Mouse (Mus musculus): ENCODE results near the gene Dbi.

The Dbi gene

DNA sequence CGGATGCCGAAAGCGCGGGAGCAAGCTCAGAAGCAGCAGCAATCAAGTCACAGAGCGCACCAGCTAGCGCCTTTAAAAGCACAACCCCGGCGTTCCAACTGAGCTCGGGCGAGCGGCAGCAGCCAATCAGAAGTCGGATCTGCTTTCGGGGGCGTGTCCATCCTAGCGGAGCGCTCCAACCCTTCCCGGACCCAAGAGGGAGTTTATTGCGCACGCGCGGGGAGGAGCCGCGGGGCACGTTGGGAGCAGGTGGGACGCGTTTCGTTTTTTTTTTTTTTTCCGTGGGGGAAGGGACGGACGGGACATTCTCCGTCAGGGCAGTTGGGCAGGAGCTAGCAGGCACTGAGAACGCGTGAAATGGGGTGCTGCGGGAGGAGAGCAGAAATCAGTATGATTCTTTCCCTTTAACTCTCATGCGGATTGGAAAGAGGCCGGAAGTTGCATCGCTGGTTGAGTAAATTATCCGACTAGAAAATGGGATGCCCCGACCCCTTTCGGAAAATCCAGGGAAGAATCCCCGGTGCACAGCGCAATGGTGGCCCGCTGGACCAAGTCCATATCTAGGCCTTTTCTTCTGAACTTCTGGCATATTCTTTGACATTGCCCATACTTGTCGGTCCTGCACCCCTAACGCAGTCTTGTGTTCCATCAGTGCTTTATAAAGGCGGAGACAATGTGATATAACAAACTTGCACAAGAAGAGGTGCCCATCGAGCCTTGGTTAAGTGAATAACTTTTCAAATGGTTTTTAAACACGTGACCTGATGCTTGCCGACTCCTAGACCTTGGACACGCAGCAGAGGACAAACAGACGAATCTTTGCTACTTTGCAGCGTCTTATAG is at the start of gene Dbi, which contains the start of gene 3110009E18Rik:
Gene Dbi, minus strand, starts transcription at position 110 of the 843 bp plus-strand sequence.
Gene 3110009E18Rik, plus strand, starts transcription at position 219 of the 843 bp plus-strand sequence.
- peak; percentile 95 for DNase-seq (ENCODE audit: low spot score)

DNA sequence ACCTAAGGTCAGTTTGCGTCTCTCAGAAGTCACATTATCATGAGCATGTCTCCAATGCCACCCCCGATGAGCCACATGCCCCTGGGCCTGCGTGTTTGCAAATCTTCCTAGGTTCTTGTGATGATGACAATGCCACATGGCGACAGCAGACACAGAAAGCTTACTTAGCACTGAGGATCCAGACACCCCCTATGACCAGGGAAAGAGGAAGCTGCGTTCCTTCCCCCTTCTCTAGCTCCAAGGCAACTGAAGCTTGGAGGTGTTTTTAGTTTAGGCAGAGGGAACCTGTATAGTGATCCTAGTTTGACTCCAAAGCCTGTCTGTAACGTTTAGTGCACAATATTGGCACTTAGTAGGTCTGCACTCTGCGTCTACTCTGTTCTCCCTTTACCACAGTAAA is 49.4 kb upstream of the Dbi start:
- no peak for DNase-seq (ENCODE audit: low spot score)

DNA sequence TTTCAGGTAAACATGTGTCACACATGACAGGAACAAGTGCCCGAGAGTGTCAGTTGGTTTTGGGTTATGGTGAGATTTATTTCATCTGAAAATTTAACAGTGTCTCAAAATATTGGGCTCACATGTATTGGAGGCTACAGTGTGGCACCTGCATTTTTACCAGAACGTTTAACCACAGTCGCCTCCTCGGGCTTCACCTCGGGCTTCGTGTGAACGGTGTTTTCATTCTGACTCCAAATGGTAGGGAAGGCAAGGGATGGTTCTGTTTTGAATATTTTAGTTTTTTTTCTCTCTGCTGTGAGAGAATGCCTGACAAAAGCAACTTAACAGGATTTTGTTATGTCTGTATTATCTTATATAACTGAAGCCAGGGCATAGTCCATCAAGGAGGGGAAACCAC is 47.8 kb upstream of the Dbi start:
- no peak for DNase-seq (ENCODE audit: low spot score)

DNA sequence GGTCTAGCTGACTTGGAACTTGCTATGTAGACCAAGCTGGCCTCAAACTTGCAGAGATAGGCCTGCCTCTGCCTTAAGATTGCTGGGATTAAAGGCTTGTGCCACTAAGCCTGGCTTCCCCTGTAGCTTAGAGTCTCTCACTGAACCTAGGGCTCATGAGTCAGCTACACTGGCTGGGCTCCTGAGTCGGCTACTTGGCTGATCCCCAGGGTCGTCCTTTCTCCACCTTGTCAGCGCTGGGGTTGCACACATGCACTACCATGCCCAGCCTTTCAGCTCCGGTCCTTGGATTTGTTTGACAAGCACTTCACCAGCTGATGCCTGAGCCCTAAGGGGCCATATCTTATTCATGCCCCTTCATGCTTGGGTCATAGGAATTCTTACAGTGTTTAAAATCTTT is 47.1 kb upstream of the Dbi start:
- DNase-seq (ENCODE audit: low spot score), result no peak

DNA sequence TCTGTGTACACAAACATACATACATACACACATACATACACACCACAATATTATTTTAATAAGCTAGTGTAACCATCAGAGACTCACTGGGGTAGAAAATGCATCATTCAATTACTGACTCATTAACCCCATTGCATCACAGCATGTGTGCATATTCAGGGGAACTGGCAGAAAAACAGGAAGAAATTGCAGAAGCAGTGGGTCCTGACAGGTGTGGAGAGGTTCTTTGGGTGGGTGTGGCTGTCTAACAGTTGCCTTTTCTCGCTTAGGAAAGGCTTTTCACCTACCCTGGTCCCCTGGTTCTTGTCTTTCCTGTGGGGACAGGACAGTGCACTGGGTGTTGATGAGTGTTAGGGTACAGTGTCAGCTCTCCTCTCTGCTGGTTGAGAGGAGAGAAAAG is 41.7 kb upstream of the Dbi start:
- no peak for DNase-seq (ENCODE audit: low spot score)

DNA sequence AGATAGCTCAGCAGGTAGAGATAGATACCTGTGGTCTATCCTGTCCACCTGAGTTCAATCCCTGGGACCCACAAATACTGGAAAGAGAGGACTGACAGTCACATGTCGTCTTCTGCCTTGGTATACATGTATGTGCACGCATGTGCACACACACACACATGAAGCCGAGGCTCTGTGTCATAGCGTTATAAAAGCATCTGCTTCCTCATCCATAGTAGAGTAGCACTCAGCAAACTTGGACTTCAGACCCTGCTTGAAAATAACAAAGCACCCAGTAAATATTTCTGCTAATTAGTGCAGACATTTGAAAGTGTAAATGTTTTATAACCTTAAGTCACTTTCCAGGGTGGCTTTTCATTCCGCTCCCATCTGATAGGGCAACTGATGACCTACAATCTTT is 40.6 kb upstream of the Dbi start:
- DNase-seq (ENCODE audit: low spot score), result no peak

DNA sequence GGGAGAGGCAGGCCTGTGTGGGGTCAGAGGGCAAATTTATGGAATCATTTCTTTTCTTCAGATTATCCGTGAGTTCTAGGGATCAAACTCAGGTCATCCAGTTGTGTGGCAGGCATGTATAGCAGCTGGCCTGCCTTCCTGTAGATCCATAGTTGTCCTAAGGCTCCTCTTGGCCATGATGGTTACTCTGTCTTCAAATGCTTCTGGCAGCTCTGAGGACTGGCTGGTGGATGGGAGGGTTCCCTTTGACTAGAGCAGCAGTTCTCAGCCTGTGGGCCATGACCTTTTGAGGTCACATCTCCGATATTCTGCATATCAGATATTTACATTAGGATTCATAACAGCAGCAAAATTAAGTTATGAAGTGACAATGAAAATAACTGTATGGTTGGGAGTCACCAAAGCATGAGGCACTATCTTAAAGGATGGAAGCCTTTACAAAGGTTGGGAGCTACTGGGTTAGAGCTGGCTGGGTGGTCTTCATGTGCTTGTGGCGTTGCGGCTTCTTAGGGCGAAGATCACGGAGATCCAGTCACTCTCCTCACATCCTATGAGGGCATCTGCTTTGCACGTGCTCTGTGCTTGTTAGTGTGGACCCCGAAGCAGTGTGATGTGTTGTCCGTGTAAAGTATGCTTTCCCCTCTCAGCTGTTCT is 37.7 kb upstream of the Dbi start:
- DNase-seq (ENCODE audit: low spot score), result no peak

DNA sequence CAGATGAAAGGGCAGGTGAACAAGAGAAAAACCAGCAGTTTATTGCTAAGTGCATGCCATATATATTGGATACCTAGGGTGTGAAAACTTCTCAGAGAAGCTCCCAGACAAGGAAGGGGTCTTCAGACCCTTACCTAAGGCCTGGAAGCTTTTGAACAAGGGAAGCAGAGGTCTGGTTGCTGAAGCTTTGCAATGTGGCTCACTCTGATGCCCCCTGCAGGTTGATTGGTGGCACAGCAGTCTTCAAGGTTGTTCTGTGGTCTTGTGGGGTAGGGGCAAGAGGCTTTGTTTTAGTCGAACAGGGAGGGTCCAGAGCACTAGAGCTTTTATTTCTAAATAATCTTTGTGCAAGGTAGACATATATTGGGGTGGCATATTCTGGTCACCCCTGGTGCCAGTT is 34.4 kb upstream of the Dbi start:
- DNase-seq (ENCODE audit: low spot score), result no peak

DNA sequence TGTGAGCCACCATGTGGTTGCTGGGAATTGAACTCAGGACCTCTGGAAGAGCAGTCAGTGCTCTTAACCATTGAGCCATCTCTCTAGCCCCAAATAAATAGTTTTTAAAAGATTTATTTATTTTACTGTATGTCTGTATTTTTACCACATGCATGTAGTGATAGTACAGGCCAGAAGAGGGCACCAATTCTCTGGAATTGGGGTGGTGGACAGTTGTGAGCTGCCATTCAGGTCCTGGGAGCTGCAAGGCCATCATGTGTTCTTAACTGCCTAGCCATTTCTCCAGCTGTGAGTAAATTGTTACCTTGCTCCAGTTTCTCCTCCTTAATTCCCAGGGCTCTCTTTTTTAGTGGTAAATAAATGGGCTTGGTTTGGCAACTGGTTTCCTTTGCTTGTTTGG is 33.4 kb upstream of the Dbi start:
- DNase-seq (ENCODE audit: low spot score), result no peak

DNA sequence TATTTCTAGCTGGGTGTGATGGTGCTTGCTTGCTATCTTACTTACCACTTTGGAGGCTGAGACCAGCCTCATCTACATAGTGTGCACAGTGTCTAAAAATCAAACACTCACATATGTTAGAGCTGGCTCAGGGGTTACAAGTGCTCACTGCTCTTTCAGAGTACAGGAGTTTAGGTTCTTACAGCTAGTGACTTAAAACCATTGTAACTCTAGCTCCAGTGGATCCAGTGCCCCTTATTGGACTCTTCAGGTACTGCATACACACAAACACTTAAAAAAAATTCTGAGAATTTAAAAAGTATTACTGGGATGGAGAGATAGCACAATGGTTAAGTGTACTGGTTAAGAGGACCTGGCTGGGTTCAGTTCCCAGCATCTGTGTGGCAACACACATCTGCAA is 26.1 kb upstream of the Dbi start:
- no peak for DNase-seq (ENCODE audit: low spot score)

DNA sequence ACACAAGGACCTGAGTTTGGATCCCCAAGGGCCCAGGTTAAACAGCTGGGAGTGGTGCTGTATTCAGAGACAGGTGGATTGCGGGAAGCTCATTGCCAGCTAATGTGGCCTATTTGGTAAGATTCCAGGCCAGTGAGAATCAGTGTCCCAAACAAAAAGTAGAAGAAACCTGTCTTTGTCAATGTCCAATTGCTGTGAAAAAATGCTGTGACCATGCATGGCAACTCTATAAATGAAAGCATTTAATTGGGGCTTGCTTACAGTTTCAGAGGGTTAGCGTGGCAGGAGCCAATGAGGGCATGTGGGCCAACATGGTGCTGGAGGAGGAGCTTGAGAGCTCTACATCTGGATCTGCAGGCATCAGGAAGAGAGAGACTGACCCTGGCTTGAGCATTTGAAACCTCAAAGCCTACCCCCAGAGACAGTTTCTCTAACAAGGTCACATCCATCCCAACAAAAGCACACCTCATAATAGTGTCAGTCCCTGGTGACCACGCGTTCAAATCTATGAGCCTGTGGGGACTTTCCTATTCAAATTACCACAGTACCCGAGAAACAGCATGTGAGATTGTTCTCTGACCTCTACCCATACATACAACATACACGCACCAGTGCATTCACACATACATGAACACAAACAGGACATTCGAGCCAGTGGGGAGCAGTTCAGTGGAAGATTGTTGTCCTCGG is 24.8 kb upstream of the Dbi start:
- no peak for DNase-seq (ENCODE audit: low spot score)

DNA sequence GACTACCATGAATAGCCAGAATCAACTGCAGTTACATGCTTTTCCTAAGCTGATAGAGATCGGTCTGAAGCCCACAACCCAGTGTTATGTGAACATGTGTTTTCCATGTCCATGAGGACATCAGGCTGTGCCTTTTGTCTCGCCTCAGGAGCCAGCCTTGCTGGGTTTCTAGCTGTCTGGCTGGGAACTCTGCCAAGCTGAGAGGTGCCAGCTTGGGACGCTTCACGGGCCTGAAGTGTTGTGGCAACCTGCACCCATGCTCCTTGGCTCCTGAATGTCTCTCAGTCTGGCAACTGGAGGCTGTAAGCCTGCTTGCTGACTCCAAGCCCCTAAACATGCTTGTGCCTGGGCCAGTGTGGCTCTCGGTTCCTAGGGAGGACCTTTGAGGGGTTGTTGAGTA is 21.7 kb upstream of the Dbi start:
- no peak for DNase-seq (ENCODE audit: low spot score)

DNA sequence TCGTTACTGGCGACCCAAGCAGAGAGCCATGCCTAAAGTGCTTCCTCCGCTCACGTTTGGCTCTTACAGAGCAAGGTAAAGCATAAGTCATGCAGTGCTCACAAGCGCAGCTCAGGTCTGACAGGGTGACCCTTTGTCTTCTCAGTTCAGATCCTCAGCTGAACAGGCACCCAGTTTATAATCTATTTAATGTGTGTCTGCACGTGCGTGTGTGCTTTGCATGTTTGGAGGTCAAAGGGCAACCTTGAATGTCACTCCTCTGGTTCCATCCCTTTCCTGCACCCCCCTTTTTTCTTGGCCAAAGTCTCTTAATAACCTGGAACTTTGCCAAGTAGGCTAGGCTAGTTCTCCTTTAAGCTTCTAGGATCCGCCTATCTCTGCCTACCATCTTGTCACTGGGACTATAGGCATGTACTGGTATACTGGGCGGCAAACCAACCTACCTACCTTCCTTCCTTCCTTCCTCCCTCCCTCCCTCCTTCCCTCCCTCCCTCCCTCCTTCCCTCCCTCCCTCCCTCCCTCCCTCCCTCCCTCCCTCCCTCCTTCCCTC is 19.3 kb upstream of the Dbi start:
- DNase-seq (ENCODE audit: low spot score), result no peak

DNA sequence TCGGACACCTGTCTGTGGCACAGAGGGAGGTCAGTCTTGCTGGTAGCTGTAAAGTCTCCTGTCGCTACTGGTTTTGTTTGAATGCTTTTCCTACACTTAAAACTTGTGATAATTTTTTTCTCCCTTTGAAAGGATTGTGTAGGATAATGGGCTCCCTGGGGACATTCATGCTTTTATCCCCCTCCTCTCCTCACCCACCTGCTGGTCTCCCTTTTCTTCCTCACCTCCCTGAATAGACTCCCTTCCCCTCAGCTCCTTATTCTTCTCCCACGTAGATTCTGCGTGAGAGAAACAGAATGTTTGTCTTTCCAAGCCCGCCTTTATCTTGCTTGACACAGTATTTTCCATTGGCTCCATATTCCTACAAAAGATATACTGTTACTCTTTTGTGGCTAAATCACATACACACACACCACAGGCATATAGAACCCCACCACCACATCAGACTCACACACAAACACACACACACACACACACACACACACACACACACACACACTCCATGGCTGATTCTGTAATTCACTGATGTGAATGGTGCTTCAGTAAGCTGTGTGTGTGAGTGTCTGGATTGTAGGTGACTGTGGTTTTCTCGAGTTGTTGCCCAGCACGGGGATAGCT is 18.2 kb upstream of the Dbi start:
- DNase-seq (ENCODE audit: low spot score), result no peak

DNA sequence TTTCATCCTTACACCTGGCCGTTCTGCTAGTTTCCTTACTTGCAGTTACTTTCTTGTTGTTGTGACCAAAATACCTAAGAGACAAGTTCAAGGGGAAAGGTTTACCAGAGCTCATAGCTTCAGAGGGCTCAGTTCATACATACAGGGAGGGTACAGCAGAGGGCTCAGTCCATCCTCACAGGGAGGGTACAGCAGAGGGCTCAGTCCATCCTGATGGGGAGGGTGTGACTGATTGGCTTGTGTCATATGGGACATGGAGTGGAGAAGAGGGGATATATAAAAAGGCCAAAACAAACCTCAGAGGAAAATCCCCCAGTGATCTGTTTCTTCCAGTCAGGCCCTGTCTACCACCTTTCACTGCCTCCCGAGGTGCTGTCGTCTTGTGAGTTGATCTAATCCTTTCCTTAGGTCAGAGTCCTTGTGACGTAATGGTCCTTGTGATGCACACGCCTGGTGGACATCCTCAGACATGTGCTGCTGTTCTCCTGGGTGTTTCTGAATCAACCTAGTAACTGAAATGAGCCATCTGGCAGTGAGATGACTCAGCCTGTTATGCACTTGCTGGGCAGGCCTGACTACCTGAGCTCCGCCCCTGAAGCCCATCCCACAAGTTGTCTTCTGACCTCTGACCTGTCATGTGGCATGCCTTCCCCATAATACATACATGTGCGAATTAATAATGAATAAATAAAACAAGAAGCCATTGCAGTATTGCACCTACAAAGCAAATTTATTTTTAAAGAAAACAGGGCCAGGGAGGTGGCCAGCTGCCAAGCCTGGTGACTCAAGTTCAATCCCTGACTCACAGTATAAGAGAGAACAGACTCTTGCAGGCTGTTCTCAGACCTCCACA is 15.3 kb upstream of the Dbi start:
- peak; percentile 43 for DNase-seq (ENCODE audit: low spot score)

DNA sequence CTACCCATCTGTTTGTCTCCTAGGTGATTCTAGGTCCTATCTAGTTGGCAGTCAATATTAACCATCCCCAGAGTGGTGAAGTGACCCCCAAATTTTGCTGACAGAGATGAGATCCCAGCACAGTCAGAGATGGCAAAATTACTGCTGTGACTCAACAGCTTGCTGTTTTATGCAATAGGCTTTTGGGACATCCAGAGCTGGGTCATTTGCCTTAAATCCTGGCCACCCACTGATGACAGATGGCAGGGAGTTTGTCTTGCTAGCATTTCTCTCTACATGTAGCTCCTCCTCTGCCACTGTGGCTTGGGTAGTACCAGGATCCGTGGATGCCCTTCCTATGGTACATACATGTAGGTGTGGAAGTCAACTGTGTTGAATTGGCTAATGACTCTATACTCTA is 11.5 kb upstream of the Dbi start:
- no peak for DNase-seq (ENCODE audit: low spot score)

DNA sequence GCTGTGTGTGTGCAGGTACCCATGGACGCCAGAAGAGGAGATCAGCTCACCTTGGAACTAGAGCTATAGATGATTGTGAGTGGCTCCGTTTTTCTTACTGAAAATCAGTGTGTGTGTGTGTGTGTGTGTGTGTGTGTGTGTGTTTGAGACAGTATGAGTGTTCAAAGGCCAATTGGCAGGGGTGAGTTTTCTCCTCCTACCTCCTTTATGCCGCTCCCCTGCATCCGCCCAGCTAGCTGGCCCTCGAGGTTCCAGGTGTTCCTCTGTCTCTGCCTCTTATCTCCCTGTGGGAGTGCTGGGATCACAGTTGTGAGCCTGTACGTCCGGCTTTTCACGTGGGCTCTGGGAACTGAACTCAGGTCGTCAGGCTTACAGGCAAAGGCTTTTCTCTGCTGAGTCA is 5.4 kb upstream of the Dbi start:
- no peak for DNase-seq (ENCODE audit: low spot score)

DNA sequence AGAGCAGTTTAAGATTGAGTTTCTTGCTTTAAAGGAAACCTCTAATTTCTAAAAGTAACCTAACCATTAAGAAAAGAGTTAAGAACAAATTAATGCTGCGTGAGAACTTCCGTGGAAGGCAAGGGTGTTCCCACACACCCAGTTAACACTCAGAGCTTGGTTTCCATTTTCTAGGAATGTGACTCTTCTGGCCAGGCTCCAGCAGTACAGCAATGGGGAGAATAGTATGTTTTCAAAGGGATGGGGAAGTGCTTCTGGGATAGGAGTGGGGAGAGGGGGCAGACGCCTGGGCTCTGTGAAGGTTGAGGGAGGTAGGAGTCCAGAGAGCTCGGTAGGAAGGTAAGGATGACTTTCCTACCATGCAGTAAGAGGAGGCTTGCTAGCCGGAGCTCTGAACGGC is 4.6 kb upstream of the Dbi start:
- DNase-seq (ENCODE audit: low spot score), result no peak

DNA sequence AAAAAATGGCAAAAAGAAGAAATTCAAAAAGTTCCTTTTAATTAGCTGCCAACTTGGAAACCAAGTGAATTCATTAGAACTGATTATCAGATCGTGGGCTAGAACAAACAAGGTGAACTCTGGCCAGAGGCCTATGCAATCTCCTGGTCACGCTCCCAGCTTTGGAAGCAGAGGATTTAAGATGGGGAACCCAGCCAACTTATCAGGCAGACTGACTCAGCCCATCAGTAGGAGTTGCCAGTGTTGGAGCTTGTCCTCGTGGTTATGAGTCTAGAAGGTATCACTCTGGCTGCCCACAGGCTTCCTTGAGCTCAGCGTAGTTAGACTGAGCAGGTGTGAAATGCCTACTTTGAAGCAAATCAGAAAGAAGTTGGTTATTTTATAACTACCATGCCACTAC is 4.0 kb upstream of the Dbi start:
- no peak for DNase-seq (ENCODE audit: low spot score)

DNA sequence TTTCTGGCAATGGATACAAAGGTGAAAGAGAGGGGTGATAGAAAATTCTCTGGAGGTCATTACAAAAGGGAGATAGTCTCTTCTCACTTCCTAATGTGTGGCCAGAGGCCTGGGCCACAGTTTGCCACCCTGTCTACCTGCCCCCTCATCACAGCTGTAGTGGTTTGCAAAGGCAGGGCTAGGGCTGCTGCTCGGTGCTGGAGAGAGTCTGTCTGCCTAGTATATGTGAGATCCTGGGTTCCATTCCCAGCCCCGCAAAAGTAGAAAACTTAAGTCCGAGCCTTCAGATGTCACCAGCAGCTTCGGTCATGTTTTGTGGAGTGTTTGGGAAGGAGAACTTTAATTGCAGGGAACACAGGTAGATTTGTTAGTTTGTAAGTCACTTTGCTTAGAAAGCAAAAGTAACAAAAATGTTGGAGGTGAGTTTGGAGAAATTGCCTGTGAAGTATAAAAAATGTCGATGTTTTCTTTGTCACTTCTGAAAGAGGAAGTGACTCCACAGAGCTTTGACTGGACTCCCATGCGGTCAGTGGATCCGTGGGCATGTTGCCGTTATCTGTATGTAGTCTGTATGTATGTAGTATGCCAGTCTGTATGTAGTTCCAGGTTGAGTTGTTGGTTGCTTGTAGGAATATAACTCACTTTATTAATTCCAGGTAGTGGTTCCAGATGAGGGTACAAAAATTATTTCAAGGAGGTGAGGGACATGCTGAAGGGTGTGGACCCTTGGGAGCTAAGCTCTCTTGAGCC is 1.9 kb upstream of the Dbi start:
- DNase-seq (ENCODE audit: low spot score), result no peak

All from left cerebral cortex, adult 11 months (tissue).